Mouse (Mus musculus): ENCODE data around the gene 9130008F23Rik. TPM values are rescaled to one million over a fixed set of nuclear protein-coding genes. Genes with fewer than 3 reads are reported as not detected.
A peak's percentile ranks its signal among the peaks of the same experiment; 100 is the strongest.

9130008F23Rik gene
- polyA plus RNA-seq, 1 experiment from 2014 or later: 0.61 TPM

GRCm38 (mm10) chr17:40887849-40888536 lies 7.6 kb upstream of the 9130008F23Rik start:
- ATAC-seq (ENCODE audit: low FRiP score) (no peak), DNase-seq (ENCODE audit: low spot score, missing footprints) (no peak)
- H3K4me1 ChIP-seq (ENCODE audit: control insufficient read depth, insufficient read depth, low read length): no peaks in the 10 kb centered on the region
- WGBS: 83% methylated on average over 4 of the region's 4 CpGs
- H3K27ac ChIP-seq (ENCODE audit: low read depth, low read length): no peak overlapping the region
- H3K9ac ChIP-seq (ENCODE audit: low read length): no peak overlapping the region
- no peaks in the 10 kb centered on the region for H3K27me3 ChIP-seq (ENCODE audit: control insufficient read depth, insufficient read depth, low read length)
- no peak overlapping the region for H3K4me2 ChIP-seq
- H3K9me3 ChIP-seq (ENCODE audit: control insufficient read depth, low read length): no peaks in the 10 kb centered on the region
- H3K36me3 ChIP-seq (ENCODE audit: control insufficient read depth, insufficient read depth, low read length): no peaks in the 10 kb centered on the region
- no peak overlapping the region for H3K4me3 ChIP-seq (ENCODE audit: low read depth, low read length)

- Histone ChIP-seq H3K36me3 (ENCODE audit: control insufficient read depth, insufficient read depth, low read length) (no peaks in the 10 kb centered on the region), H3K9ac (ENCODE audit: low read length) (no peak overlapping the region), H3K27ac (ENCODE audit: low read depth, low read length) (no peak overlapping the region), H3K27me3 (ENCODE audit: control insufficient read depth, insufficient read depth, low read length) (no peaks in the 10 kb centered on the region), H3K4me2 (no peak overlapping the region), H3K4me1 (ENCODE audit: control insufficient read depth, insufficient read depth, low read length) (no peaks in the 10 kb centered on the region), H3K4me3 (ENCODE audit: low read depth, low read length) (no peak overlapping the region), H3K9me3 (ENCODE audit: control insufficient read depth, low read length) (no peaks in the 10 kb centered on the region)
- ATAC-seq (ENCODE audit: low FRiP score) (no peak), DNase-seq (ENCODE audit: low spot score, missing footprints) (no peak)
- 87% methylated on average over 4 of the region's 4 CpGs for WGBS
Measured at GRCm38 (mm10) chr17:40885155-40885554, 4.8 kb upstream of the 9130008F23Rik start.

GRCm38 (mm10) chr17:40882172-40882571 lies 1.8 kb upstream of the 9130008F23Rik start:
- WGBS: 92% methylated on average over 6 of the region's 6 CpGs
- DNase-seq (ENCODE audit: low spot score, missing footprints) (no peak), ATAC-seq (ENCODE audit: low FRiP score) (no peak)
- Histone ChIP-seq H3K36me3 (ENCODE audit: control insufficient read depth, insufficient read depth, low read length) (no peaks in the 10 kb centered on the region), H3K9ac (ENCODE audit: low read length) (no peak overlapping the region), H3K27me3 (ENCODE audit: control insufficient read depth, insufficient read depth, low read length) (no peaks in the 10 kb centered on the region), H3K4me3 (ENCODE audit: low read depth, low read length) (no peak overlapping the region), H3K27ac (ENCODE audit: low read depth, low read length) (no peak overlapping the region), H3K4me2 (no peak overlapping the region), H3K9me3 (ENCODE audit: control insufficient read depth, low read length) (no peaks in the 10 kb centered on the region), H3K4me1 (ENCODE audit: control insufficient read depth, insufficient read depth, low read length) (no peaks in the 10 kb centered on the region; the same call in 1 of the 2 replicates)

GRCm38 (mm10) chr17:40879528-40879923 lies 833 bp downstream of the 9130008F23Rik start:
- WGBS: 9% methylated on average over 6 of the region's 6 CpGs
- Histone ChIP-seq H3K27me3 (ENCODE audit: control insufficient read depth, insufficient read depth, low read length) (no peaks in the 10 kb centered on the region), H3K4me2 (peak overlapping the region; percentile 89), H3K27ac (ENCODE audit: low read depth, low read length) (no peak overlapping the region), H3K9ac (ENCODE audit: low read length) (peak overlapping the region; percentile 65), H3K4me3 (ENCODE audit: low read depth, low read length) (peak overlapping the region; percentile 49), H3K36me3 (ENCODE audit: control insufficient read depth, insufficient read depth, low read length) (no peaks in the 10 kb centered on the region), H3K4me1 (ENCODE audit: control insufficient read depth, insufficient read depth, low read length) (no peaks in the 10 kb centered on the region; the same call in 1 of the 2 replicates), H3K9me3 (ENCODE audit: control insufficient read depth, low read length) (no peaks in the 10 kb centered on the region)
- ATAC-seq (ENCODE audit: low FRiP score) (no peak), DNase-seq (ENCODE audit: low spot score, missing footprints) (no peak)

GRCm38 (mm10) chr17:40877741-40878140 lies 2.6 kb downstream of the 9130008F23Rik start:
- ATAC-seq (ENCODE audit: low FRiP score) (no peak), DNase-seq (ENCODE audit: low spot score, missing footprints) (no peak)
- Histone ChIP-seq H3K27me3 (ENCODE audit: control insufficient read depth, insufficient read depth, low read length) (no peaks in the 10 kb centered on the region), H3K27ac (ENCODE audit: low read depth, low read length) (no peak overlapping the region), H3K4me2 (no peak overlapping the region), H3K36me3 (ENCODE audit: control insufficient read depth, insufficient read depth, low read length) (no peaks in the 10 kb centered on the region), H3K9ac (ENCODE audit: low read length) (no peak overlapping the region), H3K4me1 (ENCODE audit: control insufficient read depth, insufficient read depth, low read length) (no peaks in the 10 kb centered on the region; the same call in 1 of the 2 replicates), H3K4me3 (ENCODE audit: low read depth, low read length) (no peak overlapping the region), H3K9me3 (ENCODE audit: control insufficient read depth, low read length) (no peaks in the 10 kb centered on the region)
- WGBS: 42% methylated on average over 3 of the region's 3 CpGs

- WGBS: 92% methylated on average over 1 of the region's 1 CpGs
- no peaks in the 10 kb centered on the region for H3K36me3 ChIP-seq (ENCODE audit: control insufficient read depth, insufficient read depth, low read length)
- no peak for DNase-seq (ENCODE audit: low spot score, missing footprints)
Measured at GRCm38 (mm10) chr17:40875568-40875967, 4.8 kb downstream of the 9130008F23Rik start.

GRCm38 (mm10) chr17:40874701-40875100 lies 5.7 kb downstream of the 9130008F23Rik start:
- no peak for ATAC-seq (ENCODE audit: low FRiP score)
- Histone ChIP-seq H3K36me3 (ENCODE audit: control insufficient read depth, insufficient read depth, low read length) (no peaks in the 10 kb centered on the region), H3K9ac (ENCODE audit: low read length) (no peak overlapping the region), H3K4me3 (ENCODE audit: low read depth, low read length) (no peak overlapping the region), H3K27ac (ENCODE audit: low read depth, low read length) (no peak overlapping the region), H3K4me1 (ENCODE audit: control insufficient read depth, insufficient read depth, low read length) (no peaks in the 10 kb centered on the region; the same call in 1 of the 2 replicates), H3K9me3 (ENCODE audit: control insufficient read depth, low read length) (no peaks in the 10 kb centered on the region), H3K4me2 (no peak overlapping the region), H3K27me3 (ENCODE audit: control insufficient read depth, insufficient read depth, low read length) (no peaks in the 10 kb centered on the region)
- DNase-seq (ENCODE audit: low spot score, missing footprints): no peak
- 98% methylated on average over 3 of the region's 3 CpGs for WGBS

More at GRCm38 (mm10) chr17:40875568-40875967, 4.8 kb downstream of the 9130008F23Rik start:
- Histone ChIP-seq H3K27ac (ENCODE audit: low read depth, low read length) (no peak overlapping the region), H3K9ac (ENCODE audit: low read length) (no peak overlapping the region), H3K9me3 (ENCODE audit: control insufficient read depth, low read length) (no peaks in the 10 kb centered on the region), H3K4me2 (no peak overlapping the region), H3K4me3 (ENCODE audit: low read depth, low read length) (no peak overlapping the region), H3K4me1 (ENCODE audit: control insufficient read depth, insufficient read depth, low read length) (no peaks in the 10 kb centered on the region; the same call in 1 of the 2 replicates), H3K27me3 (ENCODE audit: control insufficient read depth, insufficient read depth, low read length) (no peaks in the 10 kb centered on the region)
- ATAC-seq (ENCODE audit: low FRiP score): no peak

GRCm38 (mm10) chr17:40873582-40874011 lies 6.8 kb downstream of the 9130008F23Rik start:
- Histone ChIP-seq H3K4me1 (ENCODE audit: control insufficient read depth, insufficient read depth, low read length) (no peaks in the 10 kb centered on the region), H3K4me2 (no peak overlapping the region), H3K4me3 (ENCODE audit: low read depth, low read length) (no peak overlapping the region), H3K9me3 (ENCODE audit: control insufficient read depth, low read length) (no peaks in the 10 kb centered on the region), H3K27ac (ENCODE audit: low read depth, low read length) (no peak overlapping the region), H3K36me3 (ENCODE audit: control insufficient read depth, insufficient read depth, low read length) (no peaks in the 10 kb centered on the region), H3K27me3 (ENCODE audit: control insufficient read depth, insufficient read depth, low read length) (no peaks in the 10 kb centered on the region), H3K9ac (ENCODE audit: low read length) (no peak overlapping the region)
- DNase-seq (ENCODE audit: low spot score, missing footprints): no peak
- ATAC-seq (ENCODE audit: low FRiP score): no peak
- 68% methylated on average over 2 of the region's 2 CpGs for WGBS

- WGBS: 97% methylated on average over 6 of the region's 6 CpGs
- Histone ChIP-seq H3K9ac (ENCODE audit: low read length) (no peak overlapping the region), H3K4me1 (ENCODE audit: control insufficient read depth, insufficient read depth, low read length) (no peaks in the 10 kb centered on the region), H3K27ac (ENCODE audit: low read depth, low read length) (no peak overlapping the region), H3K27me3 (ENCODE audit: control insufficient read depth, insufficient read depth, low read length) (no peaks in the 10 kb centered on the region), H3K4me3 (ENCODE audit: low read depth, low read length) (no peak overlapping the region), H3K4me2 (no peak overlapping the region), H3K36me3 (ENCODE audit: control insufficient read depth, insufficient read depth, low read length) (no peaks in the 10 kb centered on the region), H3K9me3 (ENCODE audit: control insufficient read depth, low read length) (no peaks in the 10 kb centered on the region)
- ATAC-seq (ENCODE audit: low FRiP score) (no peak), DNase-seq (ENCODE audit: low spot score, missing footprints) (no peak)
Measured at GRCm38 (mm10) chr17:40872626-40873025, 7.7 kb downstream of the 9130008F23Rik start.

All from midbrain, embryonic 11.5 days (tissue).